12 mouse cellular contexts compared by ENCODE assay signal in the genomic region with DNA sequence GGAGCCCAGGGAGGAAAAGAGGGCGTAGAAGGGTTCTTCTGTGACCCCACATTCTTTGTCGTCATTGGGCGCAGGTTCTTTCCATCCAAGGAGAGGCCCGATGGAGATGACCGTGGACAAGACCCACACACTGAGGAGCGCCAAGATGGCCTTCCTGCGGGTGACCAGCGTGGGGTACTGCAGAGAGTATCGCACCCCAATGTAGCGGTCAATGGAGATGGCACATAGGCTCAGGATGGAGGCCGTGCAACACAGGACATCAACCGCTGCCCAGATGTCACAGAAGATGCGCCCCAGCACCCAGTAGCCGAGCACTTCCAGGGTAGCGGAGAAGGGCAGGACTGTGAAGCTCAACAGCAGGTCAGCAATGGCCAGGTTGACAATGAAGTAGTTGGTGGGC.
DNase-seq lines count a peak whose midpoint lies in the region; ATAC-seq lines count a peak whose summit lies in the region.
"Had no signal": no experiment of that assay in that cellular context is flagged by ENCODE, and none has a peak within 500 bp of the region (broad histone marks: within the 10 kb centered on the region; RNA-seq: fewer than 3 reads in every experiment).

No protein-coding gene starts in this region.

- H3K9me3 ChIP-seq in heart, embryonic 15.5 days (replicated peaks): no peaks in the 10 kb centered on the region
- H3K9me3 ChIP-seq in embryonic facial prominence, embryonic 12.5 days: no peaks in the 10 kb centered on the region
- no peaks in the 10 kb centered on the region for H3K9me3 ChIP-seq in hindbrain, embryonic 13.5 days
- H3K9me3 ChIP-seq in midbrain, embryonic 13.5 days: no peaks in the 10 kb centered on the region

- no peak for DNase-seq in heart, postnatal 10 days
- DNase-seq in cerebellum, adult 11 months: no peak
- DNase-seq in adrenal gland, postnatal 25 days: no peak
- DNase-seq in frontal cortex, postnatal 25 days (ENCODE audit: low spot score in 2 of 2): no peak
- DNase-seq: adrenal gland, adult 8-10 months; lung, postnatal 10 days; retina, postnatal 1 day; thymus, postnatal 25 days had no signal

- no peak overlapping the region for H3K27ac ChIP-seq in heart, embryonic 15.5 days
- H3K27ac ChIP-seq in embryonic facial prominence, embryonic 12.5 days: no peak overlapping the region
- H3K27ac ChIP-seq in hindbrain, embryonic 13.5 days: no peak overlapping the region
- no peak overlapping the region for H3K27ac ChIP-seq in midbrain, embryonic 13.5 days

- H3K36me3 ChIP-seq in heart, embryonic 15.5 days: no peaks in the 10 kb centered on the region
- H3K36me3 ChIP-seq in embryonic facial prominence, embryonic 12.5 days: no peaks in the 10 kb centered on the region
- H3K36me3 ChIP-seq in hindbrain, embryonic 13.5 days: no peaks in the 10 kb centered on the region
- no peaks in the 10 kb centered on the region for H3K36me3 ChIP-seq in midbrain, embryonic 13.5 days

- H3K4me2 ChIP-seq in heart, embryonic 15.5 days: peak overlapping the region; percentile 90
- H3K4me2 ChIP-seq in embryonic facial prominence, embryonic 12.5 days (replicated peaks): peak overlapping the region; percentile 85
- peak overlapping the region; percentile 76 for H3K4me2 ChIP-seq in hindbrain, embryonic 13.5 days
- H3K4me2 ChIP-seq in midbrain, embryonic 13.5 days (replicated peaks): peak overlapping the region; percentile 76

- H3K27me3 ChIP-seq in heart, embryonic 15.5 days: peaks cover 17% of the 10 kb centered on the region; the same call in 1 of the 2 replicates
- peaks cover 33% of the 10 kb centered on the region for H3K27me3 ChIP-seq in embryonic facial prominence, embryonic 12.5 days
- peaks cover 21% of the 10 kb centered on the region for H3K27me3 ChIP-seq in hindbrain, embryonic 13.5 days
- peaks cover 20% of the 10 kb centered on the region for H3K27me3 ChIP-seq in midbrain, embryonic 13.5 days

- intact Hi-C loops in heart, postnatal 10 days (cut with DNase I): loop anchor here (5.0 to 10.0 kb wide), 2 partner anchors 377 to 409 kb away; no protein-coding TSS in a partner anchor

- no peak for ATAC-seq in heart, embryonic 15.5 days (replicated peaks; ENCODE audit: insufficient number of reproducible peaks, insufficient read depth, low FRiP score, low read depth)
- no peak for ATAC-seq in embryonic facial prominence, embryonic 12.5 days (ENCODE audit: insufficient number of reproducible peaks, insufficient read depth, low FRiP score, low TSS enrichment)
- 0 out of 2 replicates have a peak, but pooled peaks have one; percentile 10 for ATAC-seq in hindbrain, embryonic 13.5 days (ENCODE audit: low FRiP score)
- ATAC-seq in midbrain, embryonic 13.5 days: peak; percentile 12

- H3K4me1 ChIP-seq in heart, embryonic 15.5 days (replicated peaks): peaks cover 21% of the 10 kb centered on the region; the same call in 1 of the 2 replicates
- H3K4me1 ChIP-seq in embryonic facial prominence, embryonic 12.5 days: 0 out of 2 replicates have a peak, but pooled peaks cover 5% of the 10 kb centered on the region
- H3K4me1 ChIP-seq in hindbrain, embryonic 13.5 days (replicated peaks): peaks cover 11% of the 10 kb centered on the region
- H3K4me1 ChIP-seq in midbrain, embryonic 13.5 days (replicated peaks): peaks cover 4% of the 10 kb centered on the region; the same call in 1 of the 2 replicates

- 91% methylated on average over 15 of the region's 15 CpGs for WGBS in heart, embryonic 15.5 days
- 95% methylated on average over 15 of the region's 15 CpGs for WGBS in embryonic facial prominence, embryonic 12.5 days
- 95% methylated on average over 15 of the region's 15 CpGs for WGBS in hindbrain, embryonic 13.5 days
- 95% methylated on average over 15 of the region's 15 CpGs for WGBS in midbrain, embryonic 13.5 days

- H3K4me3 ChIP-seq in heart, embryonic 15.5 days: peak overlapping the region; percentile 80
- H3K4me3 ChIP-seq in embryonic facial prominence, embryonic 12.5 days: peak overlapping the region; percentile 53
- peak overlapping the region; percentile 60 for H3K4me3 ChIP-seq in hindbrain, embryonic 13.5 days
- H3K4me3 ChIP-seq in midbrain, embryonic 13.5 days (replicated peaks): peak overlapping the region; percentile 59; the same call in 1 of the 2 replicates

- H3K9ac ChIP-seq in heart, embryonic 15.5 days: no peak overlapping the region; the same call in 1 of the 2 replicates
- H3K9ac ChIP-seq in embryonic facial prominence, embryonic 12.5 days: no peak overlapping the region
- H3K9ac ChIP-seq in hindbrain, embryonic 13.5 days: no peak overlapping the region
- no peak overlapping the region for H3K9ac ChIP-seq in midbrain, embryonic 13.5 days (replicated peaks)

Comparison
In these comparisons a context has a peak if more than half of its experiments do, and no peak if none do; other contexts are left out.
1. ATAC-seq: peak in hindbrain, embryonic 13.5 days (single experiment) and midbrain, embryonic 13.5 days (single experiment); none in heart, embryonic 15.5 days (single experiment) and embryonic facial prominence, embryonic 12.5 days (single experiment).
2. Peak in every context shown above with its lines, with median percentiles within 50 percentile points of each other: H3K4me2 ChIP-seq and H3K4me3 ChIP-seq.